Mouse (Mus musculus) ES-Bruce4 (cell line): Measurements from ENCODE around the gene Apol9b. TPM values are rescaled to one million over a fixed set of nuclear protein-coding genes. Genes with fewer than 3 reads are reported as not detected.
"Not testable (repeated sequence)": the region's sequence is repeated elsewhere in the genome, so short reads cannot be mapped to it uniquely, and the experiment has no call there.

Experiments used
- H3K27ac ChIP-seq: 2 replicates; pipeline ENCODE4 v1.5.1; 2012; ENCODE audit warnings: low read length, inconsistent platforms; ENCODE audit not compliant: insufficient read depth
- H3K27me3 ChIP-seq: 2 replicates; pipeline ENCODE4 v1.6.1; 2012; ENCODE audit warnings: mild to moderate bottlenecking, low read length, inconsistent platforms; ENCODE audit not compliant: control insufficient read depth, poor library complexity, insufficient read depth, severe bottlenecking
- H3K36me3 ChIP-seq: 2 replicates; pipeline ENCODE4 v1.6.1; 2012; ENCODE audit warnings: inconsistent platforms, mild to moderate bottlenecking, low read length, moderate library complexity; ENCODE audit not compliant: control insufficient read depth, poor library complexity, insufficient read depth, severe bottlenecking
- H3K4me1 ChIP-seq: one replicate; pipeline ENCODE4 v1.8.1; 2011; ENCODE audit warnings: low read length; ENCODE audit not compliant: control insufficient read depth, insufficient read depth
- H3K4me3 ChIP-seq: 2 replicates; pipeline ENCODE4 v1.5.1; 2011; ENCODE audit warnings: low read depth, mild to moderate bottlenecking, low read length
- H3K9ac ChIP-seq: 2 replicates; pipeline ENCODE4 v1.6.1; 2012; ENCODE audit warnings: low read depth, mild to moderate bottlenecking, inconsistent platforms; ENCODE audit not compliant: poor library complexity, severe bottlenecking
- H3K9me3 ChIP-seq: replicated peaks from 2 replicates; pipeline ENCODE4 v1.6.1; 2012; ENCODE audit warnings: mild to moderate bottlenecking, low read length, inconsistent platforms; ENCODE audit not compliant: control insufficient read depth, poor library complexity, insufficient read depth, severe bottlenecking
- CTCF ChIP-seq: IDR thresholded peaks from one replicate; pipeline ENCODE4 v1.8.1; 2011; ENCODE audit warnings: low read depth, low read length
- EP300 ChIP-seq: IDR thresholded peaks from 2 replicates; pipeline ENCODE4 v1.6.1; 2011; ENCODE audit warnings: low read depth, low read length; ENCODE audit not compliant: insufficient read depth
- POLR2A ChIP-seq: IDR thresholded peaks from one replicate; pipeline ENCODE4 v1.8.1; 2011; ENCODE audit warnings: low read length; ENCODE audit not compliant: insufficient read depth
- polyA plus RNA-seq: library from polyadenylated mRNA; stranded (reverse); fragments of >200 nt; gene quantifications from 2 replicates; pipeline ENCODE4 v1.2.4, GENCODE M21; 2011; ENCODE audit warnings: low read depth; ENCODE audit not compliant: missing spikeins, insufficient read depth, insufficient read length

The Apol9b gene
- polyA plus RNA-seq, 1 experiment, result not detected

- H3K9me3 ChIP-seq, H3K27ac ChIP-seq, H3K4me1 ChIP-seq, H3K9ac ChIP-seq, H3K36me3 ChIP-seq, H3K4me3 ChIP-seq, H3K27me3 ChIP-seq: not testable (repeated sequence)
Measured at GRCm38 (mm10) chr15:77724208-77724911, 4.5 kb upstream of the Apol9b start.

DNA sequence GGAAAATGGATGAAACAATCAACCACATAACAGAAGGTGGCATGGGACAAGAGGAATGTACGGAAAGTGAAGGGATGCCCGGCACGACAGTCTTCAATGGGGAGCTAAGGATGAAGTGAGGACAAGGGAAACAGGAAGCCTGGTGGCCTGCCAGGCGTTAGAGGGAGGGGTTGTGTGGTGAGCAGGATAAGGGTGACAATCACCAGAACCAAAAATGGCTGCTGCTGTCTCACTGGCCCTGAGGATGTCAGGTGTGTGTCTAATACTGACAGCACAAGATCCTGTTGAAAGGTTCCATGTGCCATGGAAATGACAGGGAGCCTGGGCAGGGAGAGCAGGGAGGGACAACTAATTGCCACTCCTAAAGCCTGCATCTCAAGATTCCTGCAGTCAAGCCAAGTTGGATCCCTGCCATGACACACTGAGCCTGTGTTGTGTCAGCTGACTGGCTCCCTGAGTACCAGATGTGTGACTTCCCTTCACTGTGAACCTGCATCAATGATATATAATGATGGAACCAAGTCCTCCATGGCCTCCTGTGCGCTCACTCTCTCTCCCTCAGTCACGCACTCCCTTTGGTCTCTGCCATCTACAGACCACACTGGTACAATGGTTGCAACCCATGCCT is 3.3 kb upstream of the Apol9b start:
- H3K9me3 ChIP-seq, H3K27ac ChIP-seq, H3K4me1 ChIP-seq, H3K4me3 ChIP-seq, H3K27me3 ChIP-seq, H3K36me3 ChIP-seq, H3K9ac ChIP-seq: not testable (repeated sequence)

GRCm38 (mm10) chr15:77727139-77727538 is 1.7 kb upstream of the Apol9b start:
- not testable (repeated sequence) for H3K27me3 ChIP-seq, H3K4me3 ChIP-seq, H3K9ac ChIP-seq, H3K36me3 ChIP-seq, H3K4me1 ChIP-seq, H3K27ac ChIP-seq, H3K9me3 ChIP-seq

- not testable (repeated sequence) for H3K27me3 ChIP-seq, H3K9me3 ChIP-seq, H3K4me3 ChIP-seq, H3K4me1 ChIP-seq, H3K9ac ChIP-seq, H3K36me3 ChIP-seq, H3K27ac ChIP-seq
Measured at GRCm38 (mm10) chr15:77727745-77728144, 1.1 kb upstream of the Apol9b start.

DNA sequence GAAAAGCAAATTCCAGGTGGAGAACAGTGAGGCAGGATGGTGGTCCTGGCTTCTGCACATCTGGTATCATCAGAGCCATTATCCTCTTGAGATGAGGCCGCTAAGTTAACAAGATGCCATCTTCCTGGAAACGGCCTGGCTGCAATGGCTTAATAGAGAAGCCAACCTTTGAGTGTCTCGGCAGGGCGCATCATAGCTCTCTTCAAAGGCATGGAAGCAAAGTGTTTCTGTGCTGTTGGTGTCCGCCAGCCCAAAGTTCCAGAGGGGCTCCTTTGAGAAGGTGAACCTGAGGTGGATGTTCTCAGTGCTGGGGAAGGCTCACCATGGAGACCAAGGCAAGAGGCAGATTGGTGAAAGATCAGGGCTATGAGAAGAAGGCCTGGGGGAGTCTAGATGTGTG is 2.8 kb downstream of the Apol9b start:
- Histone ChIP-seq H3K27me3 (no peaks in the 10 kb centered on the region), H3K9me3 (no peaks in the 10 kb centered on the region), H3K36me3 (no peaks in the 10 kb centered on the region), H3K27ac (no peak overlapping the region), H3K4me1 (no peaks in the 10 kb centered on the region), H3K9ac (no peak overlapping the region), H3K4me3 (no peak overlapping the region)
- TF ChIP-seq EP300 (no peak), CTCF (no peak), POLR2A (no peak)

- not testable (repeated sequence) for H3K36me3 ChIP-seq, H3K4me3 ChIP-seq, H3K27ac ChIP-seq
Measured at GRCm38 (mm10) chr15:77732851-77733250, 4.0 kb downstream of the Apol9b start.

DNA sequence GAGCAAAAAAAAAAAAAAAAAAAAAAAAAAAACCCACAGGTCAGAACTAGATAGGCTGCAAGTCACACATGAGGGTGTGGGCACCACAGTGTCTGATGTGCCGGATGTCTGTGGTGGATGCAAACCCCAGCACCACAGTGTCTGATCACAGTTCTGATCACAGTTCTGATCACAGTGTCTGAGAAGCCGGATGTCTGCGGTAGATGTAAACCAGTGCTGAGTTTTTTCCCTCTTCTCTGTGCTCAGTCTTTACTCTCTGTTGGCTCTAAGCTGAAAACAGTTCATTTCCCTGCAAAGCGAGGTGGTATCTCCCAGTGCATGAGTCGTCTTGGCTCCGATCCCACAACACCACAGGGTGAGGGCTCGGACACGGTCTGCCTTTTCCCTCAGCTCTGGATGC is 4.5 kb downstream of the Apol9b start:
- H3K36me3 ChIP-seq, H3K4me1 ChIP-seq, H3K27ac ChIP-seq, H3K27me3 ChIP-seq, H3K9me3 ChIP-seq, H3K9ac ChIP-seq, H3K4me3 ChIP-seq: not testable (repeated sequence)

More at GRCm38 (mm10) chr15:77732851-77733250, 4.0 kb downstream of the Apol9b start:
- H3K27me3 ChIP-seq, H3K4me1 ChIP-seq, H3K9ac ChIP-seq, H3K9me3 ChIP-seq: not testable (repeated sequence)

GRCm38 (mm10) chr15:77733903-77734302 is 5.1 kb downstream of the Apol9b start:
- not testable (repeated sequence) for H3K9me3 ChIP-seq, H3K4me1 ChIP-seq, H3K36me3 ChIP-seq, H3K4me3 ChIP-seq, H3K27me3 ChIP-seq, H3K9ac ChIP-seq, H3K27ac ChIP-seq
